Mouse (Mus musculus) cerebellum, postnatal 25 days (tissue): ENCODE results near the gene Cldn34c4.

Experiments used
- DNase-seq, 2 experiments: peaks; one replicate each; pipeline ENCODE4 v3.0.0; 2021; ENCODE audit warnings: mixed read lengths in 2 of 2

Gene Cldn34c4

DNA sequence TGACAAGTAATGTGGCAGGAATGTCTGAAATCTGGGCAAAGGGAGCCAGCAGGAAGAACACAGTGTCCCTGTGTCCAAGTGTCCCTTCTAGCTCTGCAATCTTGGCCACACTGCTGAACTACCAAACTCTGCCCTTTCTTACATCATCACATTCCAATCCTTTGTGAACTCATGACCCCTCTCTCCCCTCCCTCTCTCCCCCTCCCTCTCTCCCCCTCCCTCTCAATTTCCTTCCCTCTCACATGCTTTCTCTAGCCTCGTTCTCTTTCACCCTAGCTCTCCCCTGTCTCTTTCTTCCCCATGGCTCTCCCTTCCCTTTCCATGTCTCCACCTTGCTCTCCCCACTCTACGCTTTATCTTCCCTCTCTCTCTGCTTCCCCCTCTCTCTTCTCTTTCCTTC is at the start of gene Cldn34c4:
Cldn34c4 (minus strand) TSS at position 101 of the 400 bp plus-strand sequence.
- DNase-seq: no peak

DNA sequence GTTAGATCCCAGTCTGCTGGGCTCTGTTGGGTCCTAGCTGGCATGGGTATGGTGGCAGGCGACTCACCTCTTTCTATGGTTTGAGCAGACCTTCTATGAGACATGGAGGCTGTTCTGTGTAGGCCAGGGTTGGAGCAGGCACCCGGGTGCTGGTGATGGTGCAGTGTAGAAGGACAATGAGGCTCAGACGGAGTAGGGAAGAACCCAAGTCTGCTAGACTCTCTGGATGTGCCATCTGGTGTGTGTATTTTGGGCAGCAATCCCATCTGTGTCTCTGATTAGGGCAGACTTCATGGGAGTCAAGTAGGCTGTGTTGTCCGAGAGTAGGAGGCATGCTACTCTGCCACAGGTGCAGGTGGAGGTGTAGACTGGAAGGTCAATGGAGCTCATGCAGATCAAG is 10.7 kb upstream of the Cldn34c4 start:
- no peak for DNase-seq
